Mouse (Mus musculus) brain, embryonic 14.5 days (tissue): Measurements from ENCODE around the gene Prkab1.

ENCODE experiments used
- CTCF ChIP-seq: fragments of 200-500 bp; IDR thresholded peaks from 2 replicates; pipeline ENCODE4 v1.5.1; 2012; ENCODE audit warnings: inconsistent platforms, mild to moderate bottlenecking, moderate library complexity, borderline replicate concordance; ENCODE audit not compliant: insufficient read depth, insufficient read length; ENCODE audit errors: extremely low read depth
- POLR2A ChIP-seq: fragments of 200-500 bp; IDR thresholded peaks from 2 replicates; pipeline ENCODE4 v1.6.1; 2012; ENCODE audit warnings: mild to moderate bottlenecking, inconsistent platforms, borderline replicate concordance; ENCODE audit not compliant: poor library complexity, insufficient read depth, insufficient read length, severe bottlenecking; ENCODE audit errors: extremely low read depth

DNA sequence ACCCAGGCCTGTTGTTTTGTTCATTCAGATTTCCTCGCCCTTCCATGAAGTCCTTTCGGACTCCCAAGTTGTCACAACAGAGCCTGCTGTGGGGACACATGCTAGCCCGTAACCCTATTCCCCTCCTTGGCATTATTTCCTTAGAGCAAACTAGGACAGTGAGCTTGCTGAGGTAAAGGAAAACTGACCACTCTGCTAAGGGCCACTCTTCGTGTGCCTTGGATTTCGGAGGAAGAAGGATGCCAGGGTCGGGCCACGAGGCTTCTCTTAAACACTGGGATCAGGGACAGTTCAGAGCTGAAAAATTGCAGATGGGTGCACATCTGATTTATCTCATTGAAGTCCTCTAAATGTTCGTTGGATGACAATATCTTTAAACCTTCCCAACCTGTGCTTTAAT, 21.3 kb upstream of the Prkab1 start:
- TF ChIP-seq CTCF (no peak), POLR2A (no peak)
